Mouse (Mus musculus): ENCODE data around the gene Eif2d.

DNA sequence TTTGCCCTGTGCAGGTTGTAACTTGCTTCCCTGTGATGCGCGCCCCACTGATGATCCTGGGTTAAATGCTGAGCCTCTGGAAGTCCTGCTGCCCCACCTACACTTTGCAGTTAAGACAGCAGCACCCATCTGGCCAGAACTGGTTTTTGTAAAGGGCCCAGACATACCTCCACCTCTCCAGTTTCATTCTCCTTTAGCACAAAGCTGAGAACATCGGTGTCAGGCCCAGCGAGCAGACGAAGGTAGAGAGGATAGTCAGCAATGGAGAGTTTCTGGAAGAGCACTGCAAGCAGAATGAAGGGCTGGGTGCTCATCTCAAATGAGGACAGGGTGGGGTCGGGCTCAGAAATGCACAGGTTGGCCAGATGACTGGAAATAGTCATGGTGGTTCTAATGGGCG, 27.4 kb downstream of the Eif2d start:
- no peak for TF ChIP-seq CTCF (IDR thresholded peaks at IDR 0.05; ENCODE audit: extremely low read depth, insufficient read length, insufficient replicate concordance, low read depth, low read length)
- TF ChIP-seq POLR2A (IDR thresholded peaks at IDR 0.05; ENCODE audit: low read depth, low read length): no peak

All from small intestine, adult 2 months (tissue).